Mouse (Mus musculus) MEL (cell line): ENCODE measurements around the gene 4931406P16Rik. TPM values are rescaled to one million over a fixed set of nuclear protein-coding genes. Genes with fewer than 3 reads are reported as not detected.

ENCODE experiments used
- DNase-seq: peaks from one replicate; pipeline ENCODE4 v3.0.0; 2011; ENCODE audit warnings: low read depth, low spot score
- H3K27ac ChIP-seq: 2 replicates; pipeline ENCODE4 v1.5.1; 2012; ENCODE audit warnings: low read depth, mild to moderate bottlenecking, control low read depth, low read length, moderate library complexity; ENCODE audit not compliant: control insufficient read depth
- H3K27me3 ChIP-seq, 2 experiments: fragments of 150-350 bp in 1 of 2; sonication (generic) in 1 of 2; 2 replicates each; pipeline ENCODE4 v1.6.1; 2012; ENCODE audit warnings: low read length in 2 of 2, mild to moderate bottlenecking in 2 of 2, improper control_type of control experiment in 1 of 2, moderate library complexity in 1 of 2; ENCODE audit not compliant: insufficient read depth in 2 of 2, control insufficient read depth in 1 of 2
- H3K36me3 ChIP-seq, 2 experiments: 2 replicates each; pipeline ENCODE4 v1.6.1; 2012 to 2014; ENCODE audit warnings: low read length in 2 of 2, improper control_type of control experiment in 1 of 2, inconsistent platforms in 1 of 2, mild to moderate bottlenecking in 1 of 2; ENCODE audit not compliant: insufficient read depth in 2 of 2, control insufficient read depth in 1 of 2
- H3K4me1 ChIP-seq, 2 experiments: fragments of 150-350 bp in 1 of 2; sonication (generic) in 1 of 2; 2 replicates each; pipeline ENCODE4 v1.6.1; 2012; ENCODE audit warnings: low read length in 2 of 2, improper control_type of control experiment in 1 of 2, mild to moderate bottlenecking in 1 of 2; ENCODE audit not compliant: insufficient read depth in 2 of 2, control insufficient read depth in 1 of 2
- H3K4me3 ChIP-seq, 2 experiments: fragments of 150-350 bp in 1 of 2; sonication (generic) in 1 of 2; 2 replicates each; pipeline ENCODE4 v1.5.1; 2012; ENCODE audit warnings: low read depth in 2 of 2, low read length in 2 of 2, mild to moderate bottlenecking in 2 of 2, moderate library complexity in 2 of 2, control low read depth in 1 of 2, improper control_type of control experiment in 1 of 2; ENCODE audit not compliant: control insufficient read depth in 1 of 2, insufficient read depth in 1 of 2
- H3K79me2 ChIP-seq: 2 replicates; pipeline ENCODE4 v1.6.1; 2012; ENCODE audit warnings: mild to moderate bottlenecking, low read length, moderate library complexity; ENCODE audit not compliant: control insufficient read depth, poor library complexity, insufficient read depth
- H3K9ac ChIP-seq: 2 replicates; pipeline ENCODE4 v1.6.1; 2012; ENCODE audit warnings: low read depth, mild to moderate bottlenecking, control low read depth, low read length, moderate library complexity; ENCODE audit not compliant: control insufficient read depth, poor library complexity, severe bottlenecking
- H3K9me3 ChIP-seq: fragments of 150-350 bp; sonication (generic); replicated peaks from 2 replicates; pipeline ENCODE4 v1.6.1; 2012; ENCODE audit warnings: mild to moderate bottlenecking, low read length, improper control_type of control experiment, moderate library complexity; ENCODE audit not compliant: insufficient read depth
- BHLHE40 ChIP-seq: IDR thresholded peaks from 2 replicates; pipeline ENCODE4 v1.6.1; 2012; ENCODE audit warnings: low read depth, mild to moderate bottlenecking, inconsistent platforms, low read length, improper control_type of control experiment, borderline replicate concordance
- CHD1 ChIP-seq: IDR thresholded peaks from 2 replicates; pipeline ENCODE4 v1.6.1; 2012; ENCODE audit warnings: low read depth, mild to moderate bottlenecking, inconsistent platforms, low read length, improper control_type of control experiment
- E2F4 ChIP-seq: IDR thresholded peaks from 2 replicates; pipeline ENCODE4 v1.6.1; 2011; ENCODE audit warnings: low read depth, low read length, improper control_type of control experiment, borderline replicate concordance
- ELF1 ChIP-seq: IDR thresholded peaks from 2 replicates; pipeline ENCODE4 v1.6.1; 2014; ENCODE audit warnings: low read depth, mild to moderate bottlenecking, inconsistent platforms, low read length, improper control_type of control experiment, moderate library complexity
- ETS1 ChIP-seq: IDR thresholded peaks from 2 replicates; pipeline ENCODE4 v1.6.1; 2012; ENCODE audit warnings: low read depth, mild to moderate bottlenecking, inconsistent platforms, low read length, improper control_type of control experiment, moderate library complexity
- JUND ChIP-seq: IDR thresholded peaks from 2 replicates; pipeline ENCODE4 v1.6.1; 2011; ENCODE audit warnings: low read depth, mild to moderate bottlenecking, improper control_type of control experiment, low read length
- MAX ChIP-seq: IDR thresholded peaks from 2 replicates; pipeline ENCODE4 v1.6.1; 2011; ENCODE audit warnings: low read length, improper control_type of control experiment
- MAZ ChIP-seq: IDR thresholded peaks from 2 replicates; pipeline ENCODE4 v1.6.1; 2012; ENCODE audit warnings: low read depth, mild to moderate bottlenecking, inconsistent platforms, low read length, improper control_type of control experiment
- MXI1 ChIP-seq: IDR thresholded peaks from 2 replicates; pipeline ENCODE4 v1.6.1; 2011; ENCODE audit warnings: mild to moderate bottlenecking, low read depth, low read length, improper control_type of control experiment
- NELFE ChIP-seq: IDR thresholded peaks from 2 replicates; pipeline ENCODE4 v1.6.1; 2011; ENCODE audit warnings: low read depth, low read length, improper control_type of control experiment
- NRF1 ChIP-seq: IDR thresholded peaks from 2 replicates; pipeline ENCODE4 v1.6.1; 2014; ENCODE audit warnings: low read depth, mild to moderate bottlenecking, inconsistent platforms, low read length, improper control_type of control experiment, moderate library complexity; ENCODE audit not compliant: poor library complexity, insufficient read depth, severe bottlenecking
- POLR2A ChIP-seq, 2 experiments: IDR thresholded peaks; 2 replicates each; pipeline ENCODE4 v1.6.1; 2011 to 2012; ENCODE audit warnings: low read length in 2 of 2, mild to moderate bottlenecking in 2 of 2, control low read depth in 1 of 2, improper control_type of control experiment in 1 of 2, low read depth in 1 of 2, moderate library complexity in 1 of 2; ENCODE audit not compliant: control insufficient read depth in 1 of 2, insufficient read depth in 1 of 2, poor library complexity in 1 of 2
- POLR2AphosphoS5 ChIP-seq: IDR thresholded peaks from 2 replicates; pipeline ENCODE4 v1.6.1; 2012; ENCODE audit warnings: low read depth, borderline replicate concordance, mild to moderate bottlenecking, inconsistent platforms, low read length, moderate library complexity, mixed read lengths
- RAD21 ChIP-seq: IDR thresholded peaks from 2 replicates; pipeline ENCODE4 v1.6.1; 2011; ENCODE audit warnings: mild to moderate bottlenecking, low read depth, low read length, improper control_type of control experiment
- RCOR1 ChIP-seq: IDR thresholded peaks from 2 replicates; pipeline ENCODE4 v1.6.1; 2012; ENCODE audit warnings: low read depth, mild to moderate bottlenecking, inconsistent platforms, low read length, improper control_type of control experiment
- SIN3A ChIP-seq: IDR thresholded peaks from 2 replicates; pipeline ENCODE4 v1.6.1; 2012; ENCODE audit warnings: low read length, improper control_type of control experiment, inconsistent platforms
- TAL1 ChIP-seq: IDR thresholded peaks from 2 replicates; pipeline ENCODE4 v1.6.1; 2012; ENCODE audit warnings: mild to moderate bottlenecking, inconsistent platforms, low read length, moderate library complexity, mixed read lengths
- USF2 ChIP-seq, 2 experiments: IDR thresholded peaks; 2 replicates each; pipeline ENCODE4 v1.6.1; 2011 to 2012; ENCODE audit warnings: improper control_type of control experiment in 2 of 2, low read length in 2 of 2, borderline replicate concordance in 1 of 2, inconsistent platforms in 1 of 2, low read depth in 1 of 2, mild to moderate bottlenecking in 1 of 2; ENCODE audit not compliant: insufficient read depth in 1 of 2
- ZC3H11A ChIP-seq: IDR thresholded peaks from 2 replicates; pipeline ENCODE4 v1.6.1; 2012; ENCODE audit warnings: low read depth, mild to moderate bottlenecking, inconsistent platforms, low read length, improper control_type of control experiment
- ZKSCAN1 ChIP-seq: IDR thresholded peaks from 2 replicates; pipeline ENCODE4 v1.6.1; 2012; ENCODE audit warnings: low read depth, mild to moderate bottlenecking, inconsistent platforms, low read length, improper control_type of control experiment, moderate library complexity
- ZNF384 ChIP-seq: IDR thresholded peaks from 2 replicates; pipeline ENCODE4 v1.6.1; 2012; ENCODE audit warnings: low read depth, mild to moderate bottlenecking, inconsistent platforms, low read length, improper control_type of control experiment
- polyA plus RNA-seq, 2 experiments: library from polyadenylated mRNA; stranded (reverse) in 1 of 2; unstranded in 1 of 2; fragments of >175 nt in 1 of 2; fragments of >200 nt in 1 of 2; gene quantifications; 2 replicates each; pipeline versions ENCODE4 v1.2.1 to v1.2.4; 2012; ENCODE audit warnings: low replicate concordance in 2 of 2, low read depth in 1 of 2; ENCODE audit not compliant: insufficient read length in 2 of 2, insufficient read depth in 1 of 2, missing spikeins in 1 of 2
- total RNA-seq: library from RNA; depleted of rRNA; stranded (reverse); fragments of 300-350 nt; gene quantifications from 2 replicates; pipeline ENCODE4 v1.2.3, GENCODE M21; 2012

4931406P16Rik gene
- total and polyA plus RNA-seq, 3 experiments = 7.8 to 18.0 TPM; not detected in 1

- Histone ChIP-seq H3K27ac (no peak overlapping the region), H3K9me3 (no peaks in the 10 kb centered on the region), H3K79me2 (no peaks in the 10 kb centered on the region; the same call in 1 of the 2 replicates), H3K27me3 (no peaks in the 10 kb centered on the region), H3K36me3 (peaks cover 0 to 5% of the 10 kb centered on the region in 2 experiments; a peak in 1 of 4 replicates), H3K9ac (no peak overlapping the region), H3K4me3 (no peak overlapping the region), H3K4me1 (peaks cover 0 to 4% of the 10 kb centered on the region in 2 experiments; a peak in 2 of 4 replicates)
- no peak for DNase-seq
- TF ChIP-seq RAD21 = no peak
Observed at GRCm38 (mm10) chr7:34235602-34236001, 77.7 kb downstream of the 4931406P16Rik start.

GRCm38 (mm10) chr7:34234610-34235561 lies 78.5 kb downstream of the 4931406P16Rik start:
- Histone ChIP-seq H3K36me3 (peaks cover 0 to 5% of the 10 kb centered on the region in 2 experiments; a peak in 1 of 4 replicates), H3K4me1 (peaks cover 0 to 4% of the 10 kb centered on the region in 2 experiments; a peak in 2 of 4 replicates), H3K27ac (peak overlapping the region; percentile 82), H3K27me3 (no peaks in the 10 kb centered on the region), H3K4me3 (peak overlapping the region; percentile 59 to 69), H3K9ac (peak overlapping the region; percentile 69), H3K9me3 (no peaks in the 10 kb centered on the region), H3K79me2 (peaks cover 2% of the 10 kb centered on the region)
- DNase-seq = peak; percentile 73
- no peak for TF ChIP-seq ELF1
- 0 out of 4 replicates have a peak, but pooled peaks of 1 of the 2 experiments have one; percentile 0 for TF ChIP-seq POLR2A (IDR thresholded peaks at IDR 0.05; ENCODE audit: control insufficient read depth in 1 of 2, insufficient read depth in 1 of 2, low read depth in 1 of 2, low read length in 2 of 2, poor library complexity in 1 of 2)

- DNase-seq = peak; percentile 100
- peak overlapping the region; percentile 87 for H3K27ac ChIP-seq
- peak overlapping the region; percentile 85 for H3K9ac ChIP-seq
- no peaks in the 10 kb centered on the region for H3K9me3 ChIP-seq
- no peaks in the 10 kb centered on the region for H3K27me3 ChIP-seq
- peaks cover 0 to 5% of the 10 kb centered on the region in 2 experiments; a peak in 1 of 4 replicates for H3K36me3 ChIP-seq
- H3K4me1 ChIP-seq = peaks cover 0 to 4% of the 10 kb centered on the region in 2 experiments; a peak in 2 of 4 replicates
- H3K79me2 ChIP-seq = peaks cover 10% of the 10 kb centered on the region
- peak overlapping the region; percentile 71 to 76 for H3K4me3 ChIP-seq
- no peak for TF ChIP-seq E2F4
- no peak for TF ChIP-seq RCOR1
- TF ChIP-seq MAX = peak; percentile 95
- peak; percentile 78 for TF ChIP-seq NELFE
- TF ChIP-seq POLR2A (IDR thresholded peaks at IDR 0.05; ENCODE audit: control insufficient read depth in 1 of 2, insufficient read depth in 1 of 2, low read depth in 1 of 2, low read length in 2 of 2, poor library complexity in 1 of 2) = peak; percentile 58 to 87
- no peak for TF ChIP-seq ZC3H11A
- no peak for TF ChIP-seq TAL1
- TF ChIP-seq ZNF384 = no peak
- peak; percentile 92 for TF ChIP-seq MXI1
- TF ChIP-seq BHLHE40 = peak; percentile 93
- peak; percentile 63; the same call in 1 of the 2 replicates for TF ChIP-seq MAZ
- TF ChIP-seq POLR2AphosphoS5 = peak; percentile 27; the same call in 1 of the 2 replicates
- TF ChIP-seq CHD1 = no peak
- no peak for TF ChIP-seq USF2 (IDR thresholded peaks at IDR 0.05; ENCODE audit: borderline replicate concordance in 1 of 2, insufficient read depth in 1 of 2, low read depth in 1 of 2, low read length in 2 of 2)
- no peak for TF ChIP-seq ZKSCAN1
- peak; percentile 74 for TF ChIP-seq ETS1
- TF ChIP-seq NRF1 = peak; percentile 91
- no peak for TF ChIP-seq JUND
- peak; percentile 83 for TF ChIP-seq SIN3A
Observed at GRCm38 (mm10) chr7:34233909-34234609, 79.3 kb downstream of the 4931406P16Rik start.
